Mouse (Mus musculus) hindbrain, embryonic 16.5 days (tissue): ENCODE measurements around the gene Scn3b. TPM values are rescaled to one million over a fixed set of nuclear protein-coding genes. Genes with fewer than 3 reads are reported as not detected.
A peak's percentile ranks its signal among the peaks of the same experiment; 100 is the strongest.

Experiments used
- ATAC-seq: fragments of 200-750 bp; cut with Nextera tagmentation; 2 replicates; pipeline ENCODE4 v1.8.0; 2017; ENCODE audit warnings: moderate TSS enrichment, moderate library complexity
- H3K27ac ChIP-seq: fragments of 300-500 bp; sonication (generic); 2 replicates; pipeline ENCODE4 v1.5.1; 2014; ENCODE audit warnings: low read depth, mild to moderate bottlenecking, control low read depth, low read length, moderate library complexity
- H3K27me3 ChIP-seq: fragments of 300-500 bp; sonication (generic); replicated peaks from 2 replicates; pipeline ENCODE4 v1.6.1; 2014; ENCODE audit warnings: low read length; ENCODE audit not compliant: control insufficient read depth, insufficient read depth
- H3K36me3 ChIP-seq: fragments of 300-500 bp; sonication (generic); 2 replicates; pipeline ENCODE4 v1.6.1; 2014; ENCODE audit warnings: mild to moderate bottlenecking, low read length, moderate library complexity, mixed read lengths; ENCODE audit not compliant: control insufficient read depth, insufficient read depth
- H3K4me1 ChIP-seq: fragments of 300-500 bp; sonication (generic); 2 replicates; pipeline ENCODE4 v1.6.1; 2014; ENCODE audit warnings: low read depth, low read length; ENCODE audit not compliant: control insufficient read depth, insufficient read depth
- H3K4me2 ChIP-seq: fragments of 300-500 bp; sonication (generic); 2 replicates; pipeline ENCODE4 v1.6.1; 2014; ENCODE audit warnings: mild to moderate bottlenecking, low read length, control low read depth, moderate library complexity
- H3K4me3 ChIP-seq: fragments of 300-500 bp; sonication (generic); 2 replicates; pipeline ENCODE4 v1.5.1; 2014; ENCODE audit warnings: mild to moderate bottlenecking, low read length, control low read depth, moderate library complexity
- H3K9ac ChIP-seq: fragments of 300-500 bp; sonication (generic); 2 replicates; pipeline ENCODE4 v1.6.1; 2014; ENCODE audit warnings: low read depth, mild to moderate bottlenecking, control low read depth, low read length, moderate library complexity
- H3K9me3 ChIP-seq: fragments of 300-500 bp; sonication (generic); 2 replicates; pipeline ENCODE4 v1.6.1; 2014; ENCODE audit warnings: mild to moderate bottlenecking, low read length, moderate library complexity; ENCODE audit not compliant: control insufficient read depth
- WGBS: fragments of 180-500 bp; shearing (Covaris S2); extraction: QIAGEN DNeasy Blood & Tissue Kit; methylation state at CpG from one replicate; pipeline ENCODE4 v1.1.7; 2014; 5-methylcytosine and 5-hydroxymethylcytosine counted together
- polyA plus RNA-seq: library from polyadenylated mRNA; unstranded; fragments of >200 nt; fragmentation: Nextera tagmentation; extraction: Ambion mirVana; gene quantifications from 2 replicates; pipeline ENCODE4 v1.2.1, GENCODE M21; 2015

Gene Scn3b
- polyA plus RNA-seq, 1 experiment from 2014 or later = 151 TPM

DNA sequence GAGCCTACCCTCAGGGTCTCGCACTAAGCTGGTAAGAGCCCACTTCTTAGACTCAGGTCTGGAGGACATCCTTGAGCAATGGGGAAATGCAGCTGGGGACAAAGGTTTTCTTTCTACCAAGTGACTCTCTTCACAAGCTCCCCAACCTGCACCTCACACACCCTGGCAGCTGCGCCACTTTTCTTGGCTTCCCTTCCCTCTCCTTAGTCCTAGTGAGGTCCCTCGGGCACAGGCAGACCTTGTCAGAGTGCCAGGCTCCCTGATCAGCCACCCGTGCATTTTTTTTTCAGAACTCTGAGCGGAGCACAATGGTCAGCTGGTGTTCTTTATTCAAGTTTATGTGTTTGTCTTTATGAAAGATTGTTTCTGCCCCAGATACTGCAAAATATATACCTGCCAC is 67.7 kb downstream of the Scn3b start:
- peaks cover 3% of the 10 kb centered on the region for H3K36me3 ChIP-seq
- no peak overlapping the region for H3K4me3 ChIP-seq
- peak overlapping the region; percentile 66 for H3K27ac ChIP-seq
- ATAC-seq = 0 out of 2 replicates have a peak, but pooled peaks have one; percentile 48
- H3K9me3 ChIP-seq = no peaks in the 10 kb centered on the region
- peak overlapping the region; percentile 8; the same call in 1 of the 2 replicates for H3K4me2 ChIP-seq
- H3K4me1 ChIP-seq = peaks cover 23% of the 10 kb centered on the region
- 35% methylated on average over 5 of the region's 5 CpGs for WGBS
- peak overlapping the region; percentile 13; the same call in 1 of the 2 replicates for H3K9ac ChIP-seq
- no peaks in the 10 kb centered on the region for H3K27me3 ChIP-seq

DNA sequence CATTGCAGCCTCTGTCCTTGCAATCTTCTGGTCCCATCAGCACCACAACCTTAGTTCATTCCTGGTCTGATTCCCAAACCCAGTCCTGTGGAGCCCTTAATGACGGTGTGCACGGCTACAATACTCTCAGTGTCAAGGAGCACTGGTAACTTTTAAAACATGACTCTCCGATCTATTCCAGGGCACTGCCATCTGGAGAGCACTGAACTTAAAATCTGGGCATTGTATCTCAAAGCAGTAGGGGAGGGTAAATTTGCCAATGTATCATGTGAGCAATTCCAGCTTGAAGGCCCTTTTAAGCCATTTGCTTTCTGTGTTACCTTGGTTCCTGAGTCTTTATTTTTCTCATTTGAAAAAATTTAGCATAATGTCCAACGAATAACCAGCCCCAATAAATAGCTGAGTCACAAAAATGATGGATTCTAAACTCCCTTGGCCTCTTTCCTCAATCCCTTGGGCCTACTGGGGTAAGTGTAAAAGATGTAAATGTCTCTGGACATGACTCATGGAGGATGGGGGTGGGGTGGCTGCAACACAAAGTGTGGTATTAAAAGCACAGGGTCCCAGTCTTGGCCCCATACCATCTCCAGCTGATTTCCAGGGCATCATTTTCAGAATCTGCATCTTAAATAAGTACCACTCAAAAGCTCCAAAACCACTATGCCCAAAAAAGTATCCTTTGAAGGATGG is 68.3 kb downstream of the Scn3b start:
- Histone ChIP-seq H3K4me3 (no peak overlapping the region), H3K27me3 (no peaks in the 10 kb centered on the region), H3K4me2 (no peak overlapping the region), H3K36me3 (peaks cover 3% of the 10 kb centered on the region), H3K9me3 (no peaks in the 10 kb centered on the region), H3K27ac (peak overlapping the region; percentile 66), H3K9ac (no peak overlapping the region), H3K4me1 (peaks cover 28% of the 10 kb centered on the region)
- ATAC-seq = no peak
- 48% methylated on average over 4 of the region's 4 CpGs for WGBS

DNA sequence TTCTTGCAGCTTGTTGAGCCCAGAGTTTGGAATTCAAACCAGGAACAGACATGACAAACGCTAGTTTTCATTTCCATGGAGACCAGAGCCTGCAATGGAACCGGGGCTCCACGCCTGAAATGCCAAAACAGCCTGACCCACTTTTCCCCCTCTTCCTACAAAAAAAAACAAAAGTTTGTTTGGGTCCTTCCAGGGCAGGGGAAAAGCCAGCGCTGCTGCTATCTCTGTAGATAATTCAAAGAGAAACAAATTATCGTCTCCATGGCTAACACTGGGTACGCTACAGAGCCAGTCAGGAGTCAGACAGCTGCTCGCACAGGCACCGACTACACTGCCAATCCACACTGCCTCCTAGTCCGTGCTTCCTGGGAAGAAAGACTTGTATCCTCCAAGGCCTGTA is 70.6 kb downstream of the Scn3b start:
- H3K4me3 ChIP-seq = no peak overlapping the region
- no peaks in the 10 kb centered on the region for H3K9me3 ChIP-seq
- H3K9ac ChIP-seq = no peak overlapping the region
- peaks cover 36% of the 10 kb centered on the region for H3K4me1 ChIP-seq
- H3K36me3 ChIP-seq = no peaks in the 10 kb centered on the region
- 59% methylated on average over 9 of the region's 9 CpGs for WGBS
- no peak overlapping the region for H3K4me2 ChIP-seq
- peak; percentile 13; the same call in 1 of the 2 replicates for ATAC-seq
- peak overlapping the region; percentile 13; the same call in 1 of the 2 replicates for H3K27ac ChIP-seq
- no peaks in the 10 kb centered on the region for H3K27me3 ChIP-seq

Other genes with a start within 250 kb of the Scn3b start
- gene Olfr981, start 247.8 kb upstream of the Scn3b start, polyA plus RNA-seq = not detected in 2 replicates
- not detected in 2 replicates for gene Olfr982, start 195.4 kb upstream of the Scn3b start, polyA plus RNA-seq
- not detected in 2 replicates for gene Olfr983, start 175.6 kb upstream of the Scn3b start, polyA plus RNA-seq
- not detected in 2 replicates for gene Olfr984, start 155.0 kb upstream of the Scn3b start, polyA plus RNA-seq
- gene Olfr985, start 139.0 kb upstream of the Scn3b start, polyA plus RNA-seq = not detected in 2 replicates
- not detected in 2 replicates for gene Tmem225, start 121.1 kb upstream of the Scn3b start, polyA plus RNA-seq
- 0.08 TPM in 1 of 2 replicates, not detected in the other for gene Olfr986, start 88.3 kb upstream of the Scn3b start, polyA plus RNA-seq
- gene Zfp202, start 76.9 kb upstream of the Scn3b start, polyA plus RNA-seq = 11.2 TPM in 2 replicates